Mouse (Mus musculus): Measurements from ENCODE around the gene Shtn1.

Shtn1 gene

GRCm38 (mm10) chr19:58963011-58963410 is 112.9 kb downstream of the Shtn1 start:
- DNase-seq: no peak

GRCm38 (mm10) chr19:58954779-58955178 is 121.1 kb downstream of the Shtn1 start:
- no peak for DNase-seq

GRCm38 (mm10) chr19:58952236-58952635 is 123.7 kb downstream of the Shtn1 start:
- DNase-seq: no peak

GRCm38 (mm10) chr19:58951521-58951920 is 124.4 kb downstream of the Shtn1 start:
- DNase-seq: no peak

- DNase-seq: no peak
Observed at GRCm38 (mm10) chr19:58945959-58946358, 129.9 kb downstream of the Shtn1 start.

GRCm38 (mm10) chr19:58942841-58943828 is 132.8 kb downstream of the Shtn1 start, which contains the start of the genes Eno4 and Hspa12a:
Gene Eno4 (plus strand): TSS chr19:58943425.
Gene Hspa12a (minus strand): TSS chr19:58943654.
- DNase-seq: peak; percentile 97

- DNase-seq: no peak
Observed at GRCm38 (mm10) chr19:58933062-58933461, 142.8 kb downstream of the Shtn1 start.

- DNase-seq: peak; percentile 41
Observed at GRCm38 (mm10) chr19:58931081-58931800, 144.7 kb downstream of the Shtn1 start.
